Mouse (Mus musculus) testis, adult 2 months (tissue): ENCODE measurements around the gene Zmiz1. TPM values are rescaled to one million over a fixed set of nuclear protein-coding genes. Genes with fewer than 3 reads are reported as not detected.

ENCODE experiments used
- H3K27ac ChIP-seq: fragments of 200-500 bp; 2 replicates; pipeline ENCODE4 v1.5.1; 2012; ENCODE audit warnings: low read depth, low read length; ENCODE audit not compliant: control insufficient read depth, insufficient read depth
- H3K27me3 ChIP-seq: fragments of 200-500 bp; 2 replicates; pipeline ENCODE4 v1.6.1; 2012; ENCODE audit warnings: mild to moderate bottlenecking, low read length, moderate library complexity; ENCODE audit not compliant: control insufficient read depth, insufficient read depth
- H3K36me3 ChIP-seq: fragments of 200-500 bp; 2 replicates; pipeline ENCODE4 v1.6.1; 2012; ENCODE audit warnings: mild to moderate bottlenecking, low read length; ENCODE audit not compliant: control insufficient read depth, insufficient read depth
- H3K4me1 ChIP-seq: fragments of 200-500 bp; 2 replicates; pipeline ENCODE4 v1.6.1; 2012; ENCODE audit warnings: low read length; ENCODE audit not compliant: control insufficient read depth, insufficient read depth
- H3K4me3 ChIP-seq: fragments of 200-500 bp; 2 replicates; pipeline ENCODE4 v1.5.1; 2012; ENCODE audit warnings: low read depth, mild to moderate bottlenecking, low read length, moderate library complexity, mixed read lengths; ENCODE audit not compliant: control insufficient read depth
- CTCF ChIP-seq: fragments of 200-500 bp; IDR thresholded peaks from 2 replicates; pipeline ENCODE4 v1.5.1; 2012; ENCODE audit warnings: low read depth, mild to moderate bottlenecking, inconsistent platforms, low read length, moderate library complexity; ENCODE audit not compliant: control insufficient read depth, insufficient read depth, insufficient replicate concordance
- POLR2A ChIP-seq: fragments of 200-500 bp; IDR thresholded peaks from 2 replicates; pipeline ENCODE4 v1.6.1; 2012; ENCODE audit warnings: low read depth, mild to moderate bottlenecking, inconsistent platforms, low read length, moderate library complexity; ENCODE audit not compliant: control insufficient read depth
- polyA plus RNA-seq: library from polyadenylated mRNA; depleted of rRNA; stranded (reverse); fragments of >200 nt; gene quantifications from 2 replicates; pipeline ENCODE4 v1.2.3, GENCODE M21; 2012

The Zmiz1 gene
- polyA plus RNA-seq, 1 experiment = 9.1 TPM

- TF ChIP-seq CTCF (no peak), POLR2A (no peak)
- Histone ChIP-seq H3K4me3 (no peak overlapping the region), H3K27ac (no peak overlapping the region), H3K27me3 (no peaks in the 10 kb centered on the region), H3K4me1 (no peaks in the 10 kb centered on the region), H3K36me3 (no peaks in the 10 kb centered on the region)
These were observed 11.7 kb upstream of the Zmiz1 start for GRCm38 (mm10) chr14:25447136-25447775.

GRCm38 (mm10) chr14:25448471-25448870, 10.5 kb upstream of the Zmiz1 start:
- no peaks in the 10 kb centered on the region for H3K27me3 ChIP-seq
- H3K4me1 ChIP-seq = no peaks in the 10 kb centered on the region
- no peak overlapping the region for H3K27ac ChIP-seq
- no peaks in the 10 kb centered on the region for H3K36me3 ChIP-seq
- no peak overlapping the region for H3K4me3 ChIP-seq
- TF ChIP-seq POLR2A (no peak), CTCF (no peak)

GRCm38 (mm10) chr14:25451099-25451667, 7.8 kb upstream of the Zmiz1 start:
- H3K27ac ChIP-seq = no peak overlapping the region
- H3K27me3 ChIP-seq = no peaks in the 10 kb centered on the region
- H3K4me3 ChIP-seq = no peak overlapping the region
- TF ChIP-seq CTCF (no peak), POLR2A (no peak)
- H3K4me1 ChIP-seq = no peaks in the 10 kb centered on the region
- H3K36me3 ChIP-seq = no peaks in the 10 kb centered on the region

- H3K27ac ChIP-seq = no peak overlapping the region
- H3K4me1 ChIP-seq = 0 out of 2 replicates have a peak, but pooled peaks cover under 1% of the 10 kb centered on the region
- no peaks in the 10 kb centered on the region for H3K36me3 ChIP-seq
- no peak overlapping the region for H3K4me3 ChIP-seq
- TF ChIP-seq CTCF = no peak
- TF ChIP-seq POLR2A = no peak
- H3K27me3 ChIP-seq = no peaks in the 10 kb centered on the region
These were observed 7.0 kb upstream of the Zmiz1 start for GRCm38 (mm10) chr14:25451699-25452632.

- Histone ChIP-seq H3K36me3 (no peaks in the 10 kb centered on the region), H3K27ac (no peak overlapping the region), H3K4me1 (peaks cover 5% of the 10 kb centered on the region; the same call in 1 of the 2 replicates), H3K27me3 (no peaks in the 10 kb centered on the region), H3K4me3 (no peak overlapping the region)
- no peak for TF ChIP-seq CTCF
- TF ChIP-seq POLR2A = no peak
These were observed 6.4 kb upstream of the Zmiz1 start for GRCm38 (mm10) chr14:25452633-25453025.

- no peaks in the 10 kb centered on the region for H3K27me3 ChIP-seq
- H3K4me1 ChIP-seq = peaks cover 15% of the 10 kb centered on the region; the same call in 1 of the 2 replicates
- no peak overlapping the region for H3K4me3 ChIP-seq
- no peaks in the 10 kb centered on the region for H3K36me3 ChIP-seq
- no peak overlapping the region for H3K27ac ChIP-seq
- TF ChIP-seq CTCF (no peak), POLR2A (no peak)
These were observed 4.8 kb upstream of the Zmiz1 start for GRCm38 (mm10) chr14:25454066-25454760.

GRCm38 (mm10) chr14:25456666-25457433, 2.1 kb upstream of the Zmiz1 start:
- no peaks in the 10 kb centered on the region for H3K27me3 ChIP-seq
- peaks cover 20% of the 10 kb centered on the region; the same call in 1 of the 2 replicates for H3K4me1 ChIP-seq
- H3K4me3 ChIP-seq = peak overlapping the region; percentile 77
- TF ChIP-seq CTCF (no peak), POLR2A (no peak)
- no peak overlapping the region for H3K27ac ChIP-seq
- no peaks in the 10 kb centered on the region for H3K36me3 ChIP-seq
